Mouse (Mus musculus) heart, postnatal 0 days (tissue): ENCODE data around the gene 9230102O04Rik.

ENCODE experiments used
- CTCF ChIP-seq: IDR thresholded peaks from 2 replicates; pipeline ENCODE4 v1.5.1; 2016; ENCODE audit warnings: antibody characterized with exemption, control low read depth, low read depth
- EP300 ChIP-seq: IDR thresholded peaks from 2 replicates; pipeline ENCODE4 v1.6.1; 2016; ENCODE audit warnings: antibody characterized with exemption, low read depth

GRCm38 (mm10) chr2:9878564-9879081 lies 10.7 kb downstream of the 9230102O04Rik start:
- TF ChIP-seq CTCF, result no peak
- TF ChIP-seq EP300, result no peak
